Mouse (Mus musculus) kidney, postnatal 10 days (tissue): ENCODE results near the gene Gm6034.
A peak's percentile ranks its signal among the peaks of the same experiment; 100 is the strongest.
"Not testable (repeated sequence)": the region's sequence is repeated elsewhere in the genome, so short reads cannot be mapped to it uniquely, and the experiment has no call there.

Experiments used
- DNase-seq: peaks from one replicate; pipeline ENCODE4 v3.0.0; 2021; ENCODE audit warnings: mixed read lengths

The Gm6034 gene

DNA sequence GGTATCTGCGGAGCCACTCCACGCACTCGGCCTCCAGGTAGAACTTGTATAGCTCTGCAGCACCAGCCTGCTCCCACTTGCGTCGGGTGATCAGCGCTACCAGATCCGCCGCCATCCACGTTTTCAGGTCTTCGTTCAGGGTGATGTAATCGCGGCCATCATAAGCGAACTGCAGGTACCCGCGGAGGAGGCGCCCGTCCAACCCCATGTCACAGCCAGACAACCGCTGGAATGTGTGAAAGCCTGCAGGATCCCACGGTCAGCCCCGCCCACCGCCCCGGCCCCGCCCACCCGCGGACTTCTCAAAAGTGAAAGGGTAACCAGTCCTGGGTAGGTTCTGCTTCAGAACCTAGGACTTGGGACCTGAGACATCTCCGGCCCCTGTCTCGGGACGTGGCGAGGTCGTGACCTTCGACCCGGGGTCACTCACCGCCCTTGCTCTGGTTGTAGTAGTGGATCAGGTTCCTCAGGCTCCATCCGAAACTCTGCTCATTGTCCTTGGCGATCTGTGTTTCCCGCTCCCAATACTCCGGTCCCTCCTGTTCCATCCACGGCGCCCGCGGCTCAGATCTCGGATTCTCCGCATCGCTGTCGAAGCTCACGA is 40.6 kb downstream of the Gm6034 start:
- DNase-seq, result peak; percentile 55

DNA sequence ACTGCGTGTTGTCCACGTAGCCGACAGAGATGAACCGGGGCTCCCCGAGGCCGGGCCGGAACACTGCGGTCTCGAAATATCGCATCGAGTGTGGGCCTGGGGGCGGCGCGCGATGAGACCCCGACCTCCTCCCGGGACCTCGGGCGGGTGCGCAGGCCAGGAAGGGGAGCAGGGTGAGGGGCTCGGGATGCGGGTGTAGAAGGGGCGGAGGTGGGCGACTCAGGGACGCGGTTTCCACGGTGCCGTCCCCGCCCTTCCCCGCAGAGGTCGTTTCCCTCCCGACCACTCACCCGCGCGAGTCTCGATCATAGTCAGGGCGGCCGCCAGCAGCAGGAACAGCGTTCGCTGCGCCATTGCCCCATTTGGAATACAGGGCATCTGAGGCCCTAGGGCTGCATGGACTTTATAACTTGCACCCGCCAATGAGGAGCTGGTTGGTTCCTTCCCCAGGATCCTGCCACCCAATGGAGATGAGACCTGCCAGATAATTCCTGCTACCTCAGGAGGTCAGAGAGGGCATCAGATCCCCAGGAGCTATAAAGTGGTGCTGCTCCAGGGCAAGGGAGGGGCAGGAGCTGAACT is 41.2 kb downstream of the Gm6034 start:
- no peak for DNase-seq

DNA sequence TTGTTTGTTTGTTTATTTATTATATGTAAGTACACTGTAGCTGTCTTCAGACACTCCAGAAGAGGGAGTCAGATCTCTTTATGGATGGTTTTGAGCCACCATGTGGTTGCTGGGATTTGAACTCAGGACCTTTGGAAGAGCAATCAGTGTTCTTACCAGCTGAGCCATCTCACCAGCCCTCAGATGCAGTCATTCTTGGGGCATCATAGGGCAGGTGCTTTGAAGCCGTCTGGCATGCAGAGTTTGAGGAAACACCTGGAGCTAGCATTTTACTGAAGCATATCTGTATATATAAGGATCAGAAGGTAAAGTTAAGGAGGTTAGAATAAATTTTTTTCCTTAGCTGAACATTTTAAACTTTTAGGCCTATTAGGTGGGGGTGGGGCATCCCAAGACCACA is 43.2 kb downstream of the Gm6034 start:
- DNase-seq, result not testable (repeated sequence)

DNA sequence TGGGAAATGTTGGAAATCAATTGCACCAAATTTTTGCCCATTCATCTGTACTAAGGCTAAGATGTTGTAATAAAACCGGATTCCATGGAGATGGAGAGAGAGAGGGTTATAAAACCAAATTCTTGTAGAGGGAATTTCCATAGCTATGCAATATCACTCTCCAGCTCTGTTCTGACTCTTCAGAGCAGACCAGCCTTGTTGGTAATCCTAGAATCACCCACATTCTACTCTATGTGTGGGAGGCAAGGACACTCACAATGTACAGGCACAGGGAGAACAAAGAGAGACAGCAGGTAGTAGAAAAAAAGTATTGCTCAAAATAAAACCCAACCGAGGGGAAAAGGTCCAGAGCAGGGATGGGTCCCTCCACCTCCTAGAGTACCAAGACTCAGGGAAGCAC is 49.2 kb downstream of the Gm6034 start:
- not testable (repeated sequence) for DNase-seq

DNA sequence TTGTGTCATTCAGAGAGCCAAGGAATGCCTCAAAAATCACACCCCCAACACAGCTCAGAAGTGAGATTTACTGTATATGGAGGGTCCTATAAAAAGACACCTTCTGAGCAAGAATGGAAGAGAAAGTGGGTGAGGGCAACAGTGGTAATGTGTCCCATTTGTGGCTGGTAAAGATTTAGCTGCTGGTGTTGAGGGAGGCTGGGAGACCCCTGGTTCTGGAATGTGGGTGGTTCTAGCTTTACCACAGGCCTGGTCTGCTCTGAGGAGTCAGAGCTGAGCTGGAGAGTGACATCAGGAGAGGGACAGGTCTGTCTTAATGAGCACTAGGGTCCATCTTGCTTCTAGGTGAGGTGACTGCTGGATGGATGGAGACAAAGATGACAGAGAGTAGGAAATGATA is 49.8 kb downstream of the Gm6034 start:
- DNase-seq, result not testable (repeated sequence)

DNA sequence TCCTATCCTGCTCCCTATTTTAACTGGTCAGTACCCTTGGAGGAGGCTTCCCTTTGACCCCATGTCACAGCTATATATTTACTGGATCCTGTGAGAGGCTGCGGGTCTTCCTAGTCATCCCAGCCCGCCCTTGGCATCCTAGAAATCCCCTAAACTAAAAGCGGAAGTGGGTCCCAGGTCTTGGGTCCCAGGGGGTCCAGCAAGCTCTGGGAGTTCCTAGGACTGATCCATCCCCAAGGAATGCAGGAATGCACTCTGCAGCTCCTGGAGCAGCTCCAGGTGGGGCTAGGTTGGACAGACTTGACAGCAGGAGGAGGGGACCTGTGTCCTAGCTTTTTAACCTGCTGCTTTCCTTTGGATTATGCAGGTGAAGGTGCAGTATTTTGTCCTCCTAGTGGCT is 51.2 kb downstream of the Gm6034 start:
- DNase-seq, result no peak

DNA sequence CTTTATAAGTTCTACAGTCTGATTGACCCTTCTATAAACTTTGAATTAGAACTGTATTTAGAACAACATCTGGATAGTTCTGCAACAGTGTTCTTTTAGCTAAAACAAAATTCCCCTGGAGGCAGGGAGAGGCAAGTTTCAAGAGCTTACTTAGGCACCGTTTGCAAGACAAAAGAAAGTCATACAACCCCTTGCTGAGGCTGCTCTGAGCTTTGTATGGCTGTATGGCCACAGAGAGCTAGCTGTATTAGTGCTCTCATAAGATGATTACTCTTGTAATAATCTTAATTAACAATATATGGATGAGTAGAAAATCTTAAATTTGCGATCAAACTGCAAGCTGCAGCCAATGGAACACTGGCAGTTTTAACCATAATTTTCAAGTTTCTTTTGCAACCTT is 56.8 kb downstream of the Gm6034 start:
- not testable (repeated sequence) for DNase-seq

DNA sequence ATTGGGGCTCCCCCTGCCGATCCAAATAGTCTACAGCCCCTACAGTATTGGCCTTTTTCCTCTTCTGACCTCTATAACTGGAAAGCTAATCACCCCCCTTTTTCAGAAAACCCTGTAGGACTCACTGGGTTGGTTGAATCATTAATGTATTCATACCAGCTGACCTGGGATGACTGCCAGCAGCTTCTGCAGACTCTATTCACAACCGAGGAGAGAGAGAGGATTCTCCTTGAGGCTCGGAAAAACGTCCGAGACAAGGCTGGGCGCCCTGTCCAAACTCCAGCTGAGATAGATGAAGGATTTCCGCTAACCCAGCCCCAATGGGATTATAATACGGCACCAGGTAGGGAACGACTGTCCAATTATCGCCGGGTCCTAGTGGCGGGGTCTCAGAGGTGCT is 59.3 kb downstream of the Gm6034 start:
- not testable (repeated sequence) for DNase-seq
